11 mouse cellular contexts compared by ENCODE assay signal in the genomic region with DNA sequence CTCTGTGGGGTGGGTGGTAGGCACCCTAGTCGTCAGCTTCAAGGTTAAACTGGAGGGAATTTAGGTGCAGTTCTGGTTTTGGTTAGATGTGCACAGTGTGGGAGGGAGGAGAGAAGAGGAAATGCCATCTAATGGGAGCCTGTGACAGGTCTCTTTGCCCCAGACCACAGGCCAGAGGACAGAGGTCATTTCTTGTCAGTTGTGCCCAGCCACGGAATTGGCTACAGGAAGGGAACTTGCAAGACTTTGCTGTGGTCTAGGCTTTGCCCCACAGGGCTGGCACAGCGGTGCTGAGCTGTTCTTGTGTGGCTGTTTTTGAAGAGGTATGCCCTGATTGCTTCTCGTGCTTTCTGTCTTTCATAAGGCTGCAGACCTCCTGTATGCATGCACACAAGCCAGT. TPM values are rescaled to one million over a fixed set of nuclear protein-coding genes. Genes with fewer than 3 reads are reported as not detected.
DNase-seq lines count a peak whose midpoint lies in the region; ATAC-seq and TF ChIP-seq lines count a peak whose summit lies in the region.
"Had no signal": no experiment of that assay in that cellular context is flagged by ENCODE, and none has a peak within 500 bp of the region (broad histone marks: within the 10 kb centered on the region; RNA-seq: fewer than 3 reads in every experiment).

No protein-coding gene starts in this region.

- H3K27ac ChIP-seq in midbrain, embryonic 12.5 days (replicated peaks), result peak overlapping the region; percentile 68
- no peak overlapping the region for H3K27ac ChIP-seq in midbrain, embryonic 11.5 days (ENCODE audit: low read depth, low read length)
- no peak overlapping the region for H3K27ac ChIP-seq in forebrain, embryonic 16.5 days (ENCODE audit: low read length)
- H3K27ac ChIP-seq in limb, embryonic 13.5 days, result peak overlapping the region; percentile 61; the same call in 1 of the 2 replicates
- no peak overlapping the region for H3K27ac ChIP-seq in stomach, postnatal 0 days (replicated peaks)

- no peak for TF ChIP-seq EP300 in stomach, postnatal 0 days (optimal IDR thresholded peaks at IDR 0.05)

- H3K4me3 ChIP-seq in midbrain, embryonic 12.5 days, result no peak overlapping the region
- H3K4me3 ChIP-seq in midbrain, embryonic 11.5 days (ENCODE audit: low read depth, low read length), result no peak overlapping the region
- no peak overlapping the region for H3K4me3 ChIP-seq in forebrain, embryonic 16.5 days (replicated peaks; ENCODE audit: low read length)
- no peak overlapping the region for H3K4me3 ChIP-seq in limb, embryonic 13.5 days
- H3K4me3 ChIP-seq in stomach, postnatal 0 days (ENCODE audit: low read depth, low read length), result no peak overlapping the region
- H3K4me3 ChIP-seq: embryonic facial prominence, embryonic 12.5 days; liver, embryonic 15.5 days had no signal

- no peaks in the 10 kb centered on the region for H3K36me3 ChIP-seq in midbrain, embryonic 12.5 days
- H3K36me3 ChIP-seq in midbrain, embryonic 11.5 days (ENCODE audit: control insufficient read depth, insufficient read depth, low read length), result no peaks in the 10 kb centered on the region
- no peaks in the 10 kb centered on the region for H3K36me3 ChIP-seq in forebrain, embryonic 16.5 days (ENCODE audit: control insufficient read depth, insufficient read depth)
- H3K36me3 ChIP-seq in limb, embryonic 13.5 days, result no peaks in the 10 kb centered on the region; the same call in 1 of the 2 replicates
- H3K36me3 ChIP-seq in splenic B cell, adult 2 months (ENCODE audit: control insufficient read depth, insufficient read depth, low read length, poor library complexity, severe bottlenecking), result no peaks in the 10 kb centered on the region
- H3K36me3 ChIP-seq in stomach, postnatal 0 days (ENCODE audit: control insufficient read depth, insufficient read depth, low read length), result no peaks in the 10 kb centered on the region
- H3K36me3 ChIP-seq: embryonic facial prominence, embryonic 12.5 days; liver, embryonic 15.5 days had no signal

- no peak for TF ChIP-seq CTCF in stomach, postnatal 0 days (IDR thresholded peaks at IDR 0.05; ENCODE audit: low read depth)

- 63% methylated on average over 4 of the region's 4 CpGs for WGBS in midbrain, embryonic 12.5 days
- WGBS in midbrain, embryonic 11.5 days, result 78% methylated on average over 4 of the region's 4 CpGs
- 48% methylated on average over 4 of the region's 4 CpGs for WGBS in forebrain, embryonic 16.5 days
- WGBS in limb, embryonic 13.5 days, result 24% methylated on average over 4 of the region's 4 CpGs
- 64% methylated on average over 4 of the region's 4 CpGs for WGBS in stomach, postnatal 0 days

- DNase-seq in midbrain, embryonic 11.5 days (ENCODE audit: low spot score, missing footprints), result no peak
- peak; percentile 2 for DNase-seq in splenic B cell, adult 2 months (ENCODE audit: low read depth, low spot score)
- no peak for DNase-seq in cerebellum, adult 11-12 months
- no peak for DNase-seq in right cerebral cortex, adult 18-20 months
- no peak for DNase-seq in stomach, postnatal 0 days (ENCODE audit: low spot score)
- DNase-seq: gastrocnemius, postnatal 25 days had no signal

- no peaks in the 10 kb centered on the region for H3K27me3 ChIP-seq in midbrain, embryonic 12.5 days
- H3K27me3 ChIP-seq in midbrain, embryonic 11.5 days (ENCODE audit: control insufficient read depth, insufficient read depth, low read length), result no peaks in the 10 kb centered on the region
- no peaks in the 10 kb centered on the region for H3K27me3 ChIP-seq in forebrain, embryonic 16.5 days (replicated peaks; ENCODE audit: control insufficient read depth, insufficient read depth, low read length)
- no peaks in the 10 kb centered on the region for H3K27me3 ChIP-seq in limb, embryonic 13.5 days
- H3K27me3 ChIP-seq in splenic B cell, adult 2 months (ENCODE audit: control insufficient read depth, insufficient read depth, low read length, poor library complexity, severe bottlenecking), result no peaks in the 10 kb centered on the region
- no peaks in the 10 kb centered on the region for H3K27me3 ChIP-seq in stomach, postnatal 0 days (ENCODE audit: control insufficient read depth, insufficient read depth, low read length)
- H3K27me3 ChIP-seq: embryonic facial prominence, embryonic 12.5 days; liver, embryonic 15.5 days had no signal

- no peak for ATAC-seq in midbrain, embryonic 12.5 days (ENCODE audit: low FRiP score, low read depth)
- ATAC-seq in midbrain, embryonic 11.5 days (ENCODE audit: low FRiP score), result no peak
- no peak for ATAC-seq in forebrain, embryonic 16.5 days
- ATAC-seq in limb, embryonic 13.5 days (ENCODE audit: low FRiP score, low read depth), result no peak
- ATAC-seq in stomach, postnatal 0 days (ENCODE audit: low FRiP score, low TSS enrichment), result no peak

- H3K4me1 ChIP-seq in midbrain, embryonic 12.5 days, result peaks cover 35% of the 10 kb centered on the region
- peaks cover 21% of the 10 kb centered on the region for H3K4me1 ChIP-seq in midbrain, embryonic 11.5 days (ENCODE audit: control insufficient read depth, insufficient read depth, low read length)
- H3K4me1 ChIP-seq in forebrain, embryonic 16.5 days (replicated peaks; ENCODE audit: control insufficient read depth, insufficient read depth, low read length), result peaks cover 26% of the 10 kb centered on the region
- H3K4me1 ChIP-seq in limb, embryonic 13.5 days, result peaks cover 34% of the 10 kb centered on the region
- H3K4me1 ChIP-seq in stomach, postnatal 0 days (replicated peaks; ENCODE audit: control insufficient read depth, insufficient read depth), result 0 out of 2 replicates have a peak, but pooled peaks cover 2% of the 10 kb centered on the region

- no peak overlapping the region; the same call in 1 of the 2 replicates for H3K9ac ChIP-seq in midbrain, embryonic 12.5 days (replicated peaks)
- H3K9ac ChIP-seq in midbrain, embryonic 11.5 days (ENCODE audit: low read length), result no peak overlapping the region
- 0 out of 2 replicates have a peak overlapping the region, but pooled peaks have one; percentile 1 for H3K9ac ChIP-seq in forebrain, embryonic 16.5 days (replicated peaks; ENCODE audit: low read depth, low read length)
- H3K9ac ChIP-seq in limb, embryonic 13.5 days, result no peak overlapping the region
- H3K9ac ChIP-seq in stomach, postnatal 0 days (ENCODE audit: low read length), result no peak overlapping the region
- H3K9ac ChIP-seq: embryonic facial prominence, embryonic 12.5 days; liver, embryonic 15.5 days had no signal

- H3K9me3 ChIP-seq in midbrain, embryonic 12.5 days, result no peaks in the 10 kb centered on the region
- no peaks in the 10 kb centered on the region for H3K9me3 ChIP-seq in midbrain, embryonic 11.5 days (ENCODE audit: control insufficient read depth, low read length)
- no peaks in the 10 kb centered on the region for H3K9me3 ChIP-seq in forebrain, embryonic 16.5 days (ENCODE audit: control insufficient read depth, low read length)
- no peaks in the 10 kb centered on the region; the same call in 1 of the 2 replicates for H3K9me3 ChIP-seq in limb, embryonic 13.5 days
- H3K9me3 ChIP-seq in stomach, postnatal 0 days (ENCODE audit: control insufficient read depth, low read length), result no peaks in the 10 kb centered on the region
- H3K9me3 ChIP-seq: embryonic facial prominence, embryonic 12.5 days; liver, embryonic 15.5 days had no signal

- H3K4me2 ChIP-seq in midbrain, embryonic 12.5 days (replicated peaks), result no peak overlapping the region
- no peak overlapping the region for H3K4me2 ChIP-seq in midbrain, embryonic 11.5 days
- H3K4me2 ChIP-seq in forebrain, embryonic 16.5 days (ENCODE audit: low read length), result no peak overlapping the region
- H3K4me2 ChIP-seq in limb, embryonic 13.5 days (replicated peaks), result peak overlapping the region; percentile 17; the same call in 1 of the 2 replicates
- no peak overlapping the region for H3K4me2 ChIP-seq in stomach, postnatal 0 days (replicated peaks; ENCODE audit: low read depth)
- H3K4me2 ChIP-seq: embryonic facial prominence, embryonic 12.5 days; liver, embryonic 15.5 days had no signal

RNA-seq across cellular contexts. Expression of a gene that starts 48.8 kb away (rescaled TPM):
- 53.6 and 55.0 TPM in 2 replicates for polyA plus RNA-seq in midbrain, embryonic 12.5 days (2016; fragmentation: Nextera tagmentation; extraction: Ambion mirVana)
- 40.4 and 43.0 TPM in 2 replicates for polyA plus RNA-seq in midbrain, embryonic 11.5 days (2014; fragmentation: Nextera tagmentation; extraction: Ambion mirVana)
- polyA plus RNA-seq in forebrain, embryonic 16.5 days (2015; fragmentation: Nextera tagmentation; extraction: Ambion mirVana), result 75.9 and 79.3 TPM in 2 replicates
- 31.0 and 33.3 TPM in 2 replicates for polyA plus RNA-seq in limb, embryonic 13.5 days (2015; fragmentation: Nextera tagmentation; extraction: Ambion mirVana)
- 22.4 and 23.9 TPM in 2 replicates for polyA plus RNA-seq in stomach, postnatal 0 days (2015; fragmentation: Nextera tagmentation; extraction: Ambion mirVana)

RNA-seq across cellular contexts. Expression of a gene that starts 50.2 kb away (rescaled TPM):
- 42.1 and 45.8 TPM in 2 replicates for polyA plus RNA-seq in midbrain, embryonic 12.5 days (2016; fragmentation: Nextera tagmentation; extraction: Ambion mirVana)
- polyA plus RNA-seq in midbrain, embryonic 11.5 days (2014; fragmentation: Nextera tagmentation; extraction: Ambion mirVana), result 35.9 and 37.8 TPM in 2 replicates
- 47.0 and 50.0 TPM in 2 replicates for polyA plus RNA-seq in forebrain, embryonic 16.5 days (2015; fragmentation: Nextera tagmentation; extraction: Ambion mirVana)
- 40.9 and 42.2 TPM in 2 replicates for polyA plus RNA-seq in limb, embryonic 13.5 days (2015; fragmentation: Nextera tagmentation; extraction: Ambion mirVana)
- polyA plus RNA-seq in stomach, postnatal 0 days (2015; fragmentation: Nextera tagmentation; extraction: Ambion mirVana), result 16.6 and 16.7 TPM in 2 replicates

Comparison
In these comparisons a context has a peak if more than half of its experiments do, and no peak if none do; other contexts are left out.
1. H3K27ac ChIP-seq: peak in midbrain, embryonic 12.5 days (single experiment) and limb, embryonic 13.5 days (single experiment); none in midbrain, embryonic 11.5 days (single experiment), forebrain, embryonic 16.5 days (single experiment) and stomach, postnatal 0 days (single experiment).